Mouse (Mus musculus) cerebellum, adult 2 months (tissue): ENCODE results near the gene Usp7.

ENCODE experiments used
- CTCF ChIP-seq: fragments of 200-500 bp; IDR thresholded peaks from 2 replicates; pipeline ENCODE4 v1.5.1; 2011; ENCODE audit warnings: low read depth, mild to moderate bottlenecking, control low read depth, low read length, moderate library complexity, borderline replicate concordance; ENCODE audit not compliant: insufficient read depth
- POLR2A ChIP-seq: fragments of 200-500 bp; IDR thresholded peaks from 2 replicates; pipeline ENCODE4 v1.6.1; 2011; ENCODE audit warnings: low read length, control low read depth, borderline replicate concordance; ENCODE audit not compliant: insufficient read depth

DNA sequence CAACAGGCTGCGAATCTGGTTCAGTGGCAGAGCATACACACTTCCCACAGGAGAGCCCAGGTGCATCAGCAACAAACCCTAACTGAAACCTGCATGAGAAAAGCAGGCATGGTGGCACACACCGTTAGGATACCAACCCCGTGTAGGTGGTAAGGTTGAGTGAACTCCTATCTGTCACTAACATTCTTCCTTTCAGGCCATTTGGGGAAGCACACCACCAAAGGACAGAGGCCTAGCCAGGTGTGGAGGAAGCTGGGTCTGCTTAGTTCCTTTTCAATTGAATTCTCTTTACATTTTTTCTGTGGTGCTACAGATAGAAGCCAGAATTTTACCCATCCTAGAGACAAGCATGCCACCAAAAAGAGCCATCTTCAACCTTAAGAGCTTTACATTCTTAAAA is 44.3 kb downstream of the Usp7 start:
- TF ChIP-seq CTCF (no peak), POLR2A (no peak)
